Mouse (Mus musculus) left cerebral cortex, adult 9 months (tissue): ENCODE measurements around the gene Actb.

Source experiments
- DNase-seq, 2 experiments: peaks; one replicate each; pipeline ENCODE4 v3.0.0; 2022; ENCODE audit warnings: low spot score in 2 of 2

The Actb gene

GRCm38 (mm10) chr5:142906532-142907047 lies at the start of gene Actb:
Gene Actb (minus strand): TSS chr5:142906754.
- peak; percentile 89 to 96 for DNase-seq

- DNase-seq, result no peak
These were observed 47.1 kb upstream of the Actb start for GRCm38 (mm10) chr5:142953641-142954040.

DNA sequence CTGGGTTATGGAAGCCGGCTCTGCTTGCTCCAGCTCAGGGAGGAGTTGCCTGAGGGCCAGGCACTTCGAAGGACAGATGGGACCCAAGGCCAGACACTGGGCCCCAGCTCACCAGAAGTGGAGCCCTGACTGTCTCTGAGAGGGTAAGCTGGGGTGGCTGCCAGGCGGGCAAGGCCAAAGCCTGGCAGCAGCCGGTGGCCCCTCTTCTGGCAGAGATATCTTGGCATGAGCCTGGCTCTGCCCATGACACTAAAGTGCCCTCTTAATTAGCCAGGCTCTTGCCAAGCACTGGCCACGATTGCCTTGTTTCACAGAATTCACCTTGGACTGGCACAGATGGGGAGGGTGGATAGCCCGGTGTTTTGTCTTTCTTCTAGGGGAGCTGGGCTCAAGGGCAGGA lies 43.9 kb upstream of the Actb start:
- DNase-seq, result no peak

DNA sequence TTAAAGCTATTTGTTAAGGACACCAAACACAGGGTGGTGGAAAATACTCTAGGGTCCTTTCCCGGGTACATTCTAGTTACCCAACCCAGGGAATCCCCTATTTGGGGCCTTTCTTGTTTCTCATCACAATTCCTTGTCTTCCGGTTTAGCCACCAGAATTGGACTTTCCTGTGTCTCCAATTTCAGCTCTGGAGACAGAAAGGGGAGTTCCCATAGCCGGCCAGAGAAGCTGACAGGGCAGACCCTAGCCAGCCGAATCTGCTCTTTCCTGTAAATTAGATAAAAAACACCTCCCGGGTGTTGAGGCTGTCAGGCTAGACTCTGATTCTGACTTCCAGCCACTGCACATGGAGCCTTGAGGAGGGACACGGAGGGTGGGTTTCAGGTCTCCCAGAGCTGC lies 43.0 kb upstream of the Actb start:
- DNase-seq, result no peak

- no peak for DNase-seq
These were observed 40.9 kb upstream of the Actb start for GRCm38 (mm10) chr5:142947460-142947859.

GRCm38 (mm10) chr5:142944979-142945682 lies 38.6 kb upstream of the Actb start:
- no peak for DNase-seq

GRCm38 (mm10) chr5:142940393-142940792 lies 33.8 kb upstream of the Actb start:
- DNase-seq, result no peak

DNA sequence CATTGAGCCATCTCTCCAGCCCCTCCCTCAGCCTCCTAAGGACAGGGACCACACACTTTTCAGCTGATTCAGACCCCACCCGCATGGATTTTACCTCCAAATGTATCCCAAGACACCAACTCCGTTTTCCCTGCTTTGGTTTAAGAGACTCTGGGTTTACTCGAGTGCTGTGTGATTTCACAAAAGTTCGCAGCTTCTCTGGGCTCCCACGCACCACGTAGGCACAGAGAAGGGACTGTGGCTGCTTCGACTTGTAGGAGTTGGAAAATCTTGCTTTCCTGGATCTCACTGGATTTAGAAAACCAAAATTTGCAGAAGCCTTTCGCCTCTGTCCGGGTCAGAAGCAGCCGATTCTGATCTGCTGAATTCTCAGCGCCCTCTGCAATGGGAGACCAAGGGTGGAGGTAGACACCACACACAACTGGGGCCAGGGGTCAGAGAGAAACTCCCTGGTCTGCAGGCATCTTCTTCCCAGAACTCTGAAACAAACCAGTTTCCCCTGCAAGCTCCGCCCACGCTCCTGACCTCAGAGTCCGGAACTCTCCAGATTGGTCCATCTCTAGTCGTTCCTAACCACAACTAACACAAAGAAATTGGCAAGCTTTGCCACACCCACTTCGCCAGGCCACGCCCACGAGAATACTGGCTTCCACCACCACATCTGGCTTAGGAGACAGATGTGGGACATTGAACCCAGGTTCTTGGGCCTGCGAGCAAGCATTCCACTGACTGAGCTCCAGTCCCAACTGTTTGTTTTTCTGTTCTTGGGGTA lies 31.6 kb upstream of the Actb start:
- peak in 1 of 2 experiments; percentile 28 for DNase-seq

DNA sequence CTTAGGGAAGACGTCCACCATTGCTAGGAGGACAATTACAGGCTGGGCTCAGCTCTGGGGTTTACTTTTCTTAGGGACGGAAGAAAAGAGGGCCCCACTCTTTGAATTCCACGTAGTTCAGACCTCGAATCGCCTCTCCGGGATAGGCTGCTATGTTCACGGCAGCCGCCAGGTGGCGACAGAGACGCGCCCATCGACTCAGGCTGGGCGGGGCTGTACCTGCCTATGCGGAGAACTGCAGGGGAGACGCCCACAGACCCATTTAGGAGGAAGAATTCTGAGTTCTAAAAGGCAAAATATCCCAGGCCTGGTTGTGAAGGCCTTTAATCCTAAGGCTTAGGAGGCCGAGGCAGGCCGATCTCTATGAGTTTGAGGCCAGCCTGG lies 29.8 kb upstream of the Actb start:
- peak in 1 of 2 experiments; percentile 89 for DNase-seq

DNA sequence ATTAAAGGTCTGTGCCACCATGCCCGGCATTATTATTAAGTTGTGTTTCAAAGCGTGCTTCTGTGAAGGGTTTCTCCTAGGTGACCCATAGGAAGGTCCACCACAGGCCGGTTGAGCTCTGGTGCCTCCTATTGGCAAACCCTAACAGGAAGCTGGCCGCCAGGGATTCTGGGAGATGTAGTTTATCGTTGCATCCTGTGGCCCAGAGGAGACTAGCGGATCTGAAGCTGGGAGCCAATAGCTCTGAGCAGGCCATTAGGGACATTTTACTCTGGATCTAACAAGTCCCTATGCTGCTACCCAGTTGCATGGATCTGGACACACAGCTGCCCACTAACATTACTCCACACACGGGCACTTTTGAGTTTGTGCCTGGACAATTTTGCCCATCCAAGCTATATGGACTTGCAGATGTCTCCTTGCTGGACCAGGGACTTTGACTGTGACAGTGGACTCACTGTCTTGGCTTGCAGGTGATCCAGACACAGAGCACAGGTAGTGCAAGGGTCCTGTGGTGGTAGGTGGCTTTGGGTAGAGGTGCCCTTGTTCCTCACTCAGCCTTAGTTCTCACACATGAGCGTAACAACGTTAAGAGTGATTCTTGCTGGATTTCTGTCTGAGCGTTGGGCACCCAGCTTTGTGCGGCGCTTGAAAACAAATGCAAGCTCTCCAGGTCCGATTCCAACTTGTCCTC lies 29.2 kb upstream of the Actb start:
- DNase-seq, result peak; percentile 66 to 87

DNA sequence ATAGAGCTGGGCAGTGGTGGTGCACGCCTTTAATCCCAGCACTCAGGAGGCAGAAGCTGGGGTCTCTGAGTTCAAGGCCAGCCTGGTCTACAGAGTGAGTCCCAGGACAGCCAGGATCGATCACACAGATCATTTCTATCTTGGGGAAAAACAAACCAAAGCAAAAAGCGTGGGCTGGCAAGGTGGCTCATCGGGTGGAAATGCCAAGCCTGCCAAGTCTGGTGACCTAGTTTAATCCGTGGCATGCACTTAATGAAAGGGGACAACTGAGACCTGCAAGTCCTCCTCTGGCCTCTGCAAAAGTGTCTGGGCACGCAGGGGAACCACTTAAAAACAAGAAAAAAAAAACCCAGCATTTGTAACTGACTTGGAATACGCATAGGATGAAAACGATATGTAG lies 26.2 kb upstream of the Actb start:
- no peak for DNase-seq

DNA sequence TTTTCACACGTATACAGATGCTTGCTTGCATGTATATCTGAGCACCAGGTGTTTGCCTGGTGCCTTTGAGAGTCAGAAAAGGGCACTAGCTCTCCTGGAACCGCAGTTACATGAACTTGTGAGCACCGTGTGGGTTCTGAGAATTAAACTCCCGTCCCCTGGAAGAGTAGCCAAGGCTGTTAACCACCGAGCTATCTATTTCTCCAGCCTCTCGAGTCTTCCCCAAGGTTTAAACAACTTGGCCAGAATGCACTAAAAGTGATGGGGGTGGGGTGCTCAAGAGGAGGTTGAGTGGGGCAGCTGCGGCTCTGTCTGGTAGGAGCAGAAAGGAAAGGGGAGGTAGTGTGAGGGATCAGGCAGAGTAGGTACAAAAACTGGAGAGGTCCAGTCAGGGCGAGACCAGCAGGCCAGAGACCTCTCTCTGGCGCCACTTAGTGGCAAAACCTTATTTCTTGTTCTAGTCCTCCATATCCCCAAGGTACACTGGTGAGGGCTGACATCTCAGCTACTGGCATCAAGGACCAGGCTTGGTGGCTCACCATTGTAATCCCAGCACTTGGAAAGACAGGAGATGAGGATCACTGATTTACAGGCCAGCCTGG lies 25.6 kb upstream of the Actb start:
- peak in 1 of 2 experiments; percentile 89 for DNase-seq

GRCm38 (mm10) chr5:142931241-142931745 lies 24.7 kb upstream of the Actb start:
- no peak for DNase-seq

GRCm38 (mm10) chr5:142929400-142929752 lies 22.8 kb upstream of the Actb start:
- DNase-seq, result no peak

DNA sequence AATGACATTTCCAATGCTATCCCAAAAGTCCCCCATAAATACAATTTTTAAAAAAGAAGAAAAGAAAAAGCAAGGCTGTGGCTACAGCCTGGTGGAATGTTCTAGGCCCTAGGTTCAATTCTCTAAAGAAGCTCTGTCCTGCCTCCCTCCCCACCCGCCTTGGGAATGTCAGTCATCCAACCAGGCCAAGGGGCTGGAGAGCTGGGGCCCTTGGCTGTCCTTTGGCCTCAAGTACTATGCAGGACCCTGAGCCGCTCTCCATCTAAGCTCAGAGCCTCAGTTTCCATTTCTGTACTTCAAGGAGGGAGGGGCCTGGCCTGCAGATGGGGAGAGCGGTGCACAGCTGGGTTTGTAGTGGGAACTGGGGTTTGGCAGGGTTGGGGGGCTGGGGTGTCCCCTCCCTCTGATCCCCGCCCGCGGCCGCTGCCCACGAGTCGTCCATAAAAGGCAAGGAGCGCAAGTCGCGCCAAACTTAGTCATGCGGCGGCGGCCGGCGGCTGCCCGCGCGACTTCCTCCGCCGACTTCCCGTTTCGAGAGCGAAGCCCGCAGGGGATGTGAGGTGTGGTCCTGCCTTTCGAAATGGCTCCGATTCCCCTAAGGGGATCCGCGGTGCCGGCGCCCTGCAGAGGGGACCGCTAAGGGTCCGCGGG lies 22.3 kb upstream of the Actb start:
- DNase-seq, result peak in 1 of 2 experiments; percentile 81

DNA sequence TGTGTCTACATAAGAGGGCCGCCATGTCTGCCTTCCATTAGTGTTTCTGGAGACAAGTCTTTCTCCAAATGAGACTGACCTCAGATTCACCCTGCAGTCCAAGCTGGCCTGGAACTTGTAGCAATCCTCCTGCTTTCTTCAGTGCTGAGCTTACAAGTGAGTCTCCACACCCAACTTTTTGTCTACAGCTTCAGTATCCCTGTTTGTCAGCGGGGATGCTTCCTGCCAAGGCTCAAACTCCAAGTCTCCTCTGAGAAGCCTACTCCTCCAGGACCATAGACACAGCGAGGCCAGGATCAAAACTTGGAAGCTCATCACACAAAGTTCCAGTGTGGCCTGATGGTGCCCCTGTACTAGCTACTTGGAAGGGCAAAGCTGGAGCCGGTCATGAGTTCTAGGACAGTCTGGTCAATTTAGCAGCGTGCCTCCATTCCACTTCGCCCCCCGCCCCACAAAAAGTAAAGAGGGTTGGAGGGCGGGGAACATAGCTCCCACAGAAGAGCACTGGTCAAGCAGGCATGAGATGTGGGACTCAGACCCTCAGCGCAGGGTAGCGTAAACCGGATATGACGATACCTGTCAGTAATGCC lies 20.9 kb upstream of the Actb start:
- DNase-seq, result no peak

DNA sequence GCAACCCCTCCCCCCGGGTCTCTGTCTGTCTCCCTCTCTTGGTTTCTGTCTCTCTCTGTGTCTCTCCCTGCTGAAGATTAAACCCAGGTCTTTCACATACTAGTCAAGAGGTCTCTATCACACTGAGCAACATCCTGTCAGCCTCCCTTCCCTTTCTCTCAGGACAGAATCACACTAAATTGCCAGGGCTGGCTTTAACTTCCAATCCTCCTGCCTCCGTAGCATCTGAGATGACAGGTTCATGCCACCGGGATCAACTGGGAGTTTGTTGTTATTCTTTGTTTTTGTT lies 20.3 kb upstream of the Actb start:
- DNase-seq, result no peak

- DNase-seq, result no peak
These were observed 19.8 kb upstream of the Actb start for GRCm38 (mm10) chr5:142926204-142926939.

GRCm38 (mm10) chr5:142924336-142924959 lies 17.9 kb upstream of the Actb start:
- no peak for DNase-seq

DNA sequence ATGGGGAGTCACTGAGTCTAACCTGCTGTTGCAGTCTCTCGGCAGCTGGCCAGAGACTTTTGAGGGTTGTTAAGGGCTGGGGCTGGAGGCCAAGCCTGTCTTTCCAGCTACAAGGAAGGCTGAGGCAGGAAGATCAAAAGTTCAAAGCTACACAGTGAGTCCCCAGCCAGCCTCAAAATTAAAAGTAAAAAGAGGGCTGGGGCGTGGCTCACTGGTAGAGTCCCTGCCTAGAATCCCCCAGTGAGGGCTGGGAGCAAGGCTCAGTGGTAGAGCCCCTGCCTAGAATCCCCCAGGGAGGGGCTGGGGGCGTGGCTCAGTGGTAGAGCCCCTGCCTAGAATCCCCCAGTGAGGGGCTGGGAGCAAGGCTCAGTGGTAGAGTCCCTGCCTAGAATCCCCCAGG lies 17.2 kb upstream of the Actb start:
- no peak for DNase-seq
